Mouse (Mus musculus) CD4-positive, CD25-positive, alpha-beta regulatory T cell, adult 2 months (primary cell): Measurements from ENCODE around the gene Gchfr.

Source experiments
- DNase-seq: peaks from one replicate; pipeline ENCODE4 v3.0.0-alpha.2; 2012; ENCODE audit warnings: low read depth, low spot score

The Gchfr gene

DNA sequence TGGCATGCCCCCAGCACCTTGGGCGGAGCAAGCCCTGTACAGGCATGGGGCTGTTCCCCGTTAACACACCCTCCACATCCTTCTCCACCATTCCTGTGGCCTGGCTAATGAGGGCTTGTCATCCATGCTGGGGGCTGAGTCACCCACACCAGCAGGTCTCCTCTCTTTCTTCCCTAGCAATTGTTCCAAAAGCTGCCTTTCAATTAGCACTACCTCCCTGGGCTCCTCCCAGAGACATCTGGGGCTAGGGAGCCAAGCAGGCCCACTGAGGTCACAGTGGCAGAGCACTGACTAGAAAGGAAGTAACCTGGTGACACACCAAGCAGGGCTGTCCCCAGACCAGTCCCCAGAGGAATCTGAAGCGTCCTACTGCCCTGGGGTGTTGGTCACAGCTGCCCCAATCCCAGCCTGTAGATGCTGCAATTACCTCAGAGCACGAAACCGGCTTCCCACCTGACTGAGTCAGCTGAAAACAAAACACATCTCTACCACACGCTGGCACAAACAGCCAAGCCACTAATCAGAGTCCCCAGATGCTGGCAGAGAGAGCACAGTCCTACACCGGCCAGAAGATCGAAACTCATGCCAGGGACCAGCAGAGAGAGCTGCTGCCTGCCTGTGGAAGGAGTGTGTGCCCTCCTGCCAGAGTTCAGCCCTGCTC lies 6.5 kb downstream of the Gchfr start, which contains the start of gene Gm14137:
Gene Gm14137, plus strand, starts transcription at position 519 of the 661 bp plus-strand sequence.
- no peak for DNase-seq

DNA sequence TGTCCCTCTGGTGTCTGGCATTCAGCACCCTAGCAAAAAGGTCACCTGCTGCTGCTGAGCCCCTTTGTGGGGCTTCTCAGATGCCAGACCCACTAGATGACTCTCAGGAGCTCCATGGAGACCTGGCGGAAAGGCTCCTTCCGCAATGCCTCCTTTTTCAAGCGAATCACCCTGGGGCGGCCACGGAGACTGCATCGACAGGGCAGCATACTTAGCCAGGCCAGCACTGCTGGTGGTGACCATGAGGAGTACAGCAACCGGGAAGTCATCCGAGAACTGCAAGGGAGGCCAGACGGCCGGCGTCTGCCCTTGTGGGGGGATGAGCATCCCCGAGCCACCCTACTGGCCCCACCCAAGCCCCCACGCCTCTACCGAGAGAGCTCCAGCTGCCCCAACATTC lies 7.3 kb downstream of the Gchfr start:
- DNase-seq, result no peak

DNA sequence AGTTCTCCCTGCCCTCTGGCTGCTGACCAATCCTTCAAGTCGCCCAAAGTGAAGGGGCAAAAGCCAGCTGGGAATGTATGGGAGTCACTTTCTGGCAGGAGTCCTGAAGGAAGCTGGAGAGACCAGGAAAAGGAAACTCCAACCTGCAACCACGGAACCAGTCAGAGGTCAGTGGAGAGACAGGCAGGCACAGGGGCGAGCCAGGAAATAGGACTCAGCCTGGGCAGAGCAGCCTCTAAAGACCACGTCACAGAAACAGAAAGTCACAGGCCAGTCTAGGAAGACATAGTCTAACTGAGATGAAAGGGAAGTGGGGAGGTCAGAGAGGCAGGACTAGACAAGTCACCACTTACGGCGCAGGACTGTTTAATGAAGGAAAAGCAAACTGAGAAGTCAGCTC lies 8.0 kb downstream of the Gchfr start:
- no peak for DNase-seq

DNA sequence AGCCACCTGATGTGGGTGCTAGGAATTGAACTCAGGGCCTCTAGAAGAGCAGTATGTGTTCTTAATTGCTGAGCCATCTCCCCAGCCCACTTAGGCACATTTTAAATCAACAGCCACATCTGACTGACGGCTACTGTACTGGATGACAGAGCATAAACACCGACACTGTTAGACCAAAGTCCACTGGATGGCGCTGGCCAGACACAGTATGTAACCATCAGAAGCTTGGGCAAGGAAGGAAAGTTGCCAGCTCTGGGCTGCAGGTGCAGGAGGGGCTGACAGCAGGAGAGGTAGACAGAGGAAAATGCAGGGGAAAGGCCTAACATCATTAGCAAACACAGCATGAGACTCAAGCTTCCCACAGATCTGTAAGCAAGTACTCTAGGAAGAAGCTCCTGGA lies 9.2 kb downstream of the Gchfr start:
- DNase-seq, result no peak

DNA sequence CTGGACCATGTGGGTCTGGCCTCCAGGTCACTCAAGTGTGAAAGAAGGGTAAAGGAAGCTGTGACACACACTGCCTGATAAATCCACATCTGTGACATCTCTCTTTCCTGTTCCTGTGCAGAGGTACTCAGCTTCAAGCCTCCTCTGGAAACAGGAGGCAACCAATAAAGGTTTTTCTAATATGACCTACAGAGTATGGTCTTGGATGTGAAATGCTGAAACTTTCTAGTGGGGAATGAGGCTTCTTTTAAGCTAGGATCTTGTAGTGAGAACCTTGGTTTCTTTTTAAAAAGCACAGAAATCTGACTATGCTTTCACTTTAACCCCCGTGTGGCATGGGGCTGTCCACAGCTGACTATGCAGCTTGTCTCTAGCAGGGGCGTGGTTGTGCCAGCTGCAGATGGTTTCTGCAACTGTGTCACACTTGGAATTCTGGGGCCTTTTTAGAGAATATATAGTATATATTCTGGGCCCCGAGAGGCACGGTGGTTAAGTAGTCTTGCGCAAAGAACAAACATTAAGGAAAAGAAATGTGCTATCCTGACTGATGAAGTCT lies 9.9 kb downstream of the Gchfr start:
- no peak for DNase-seq

DNA sequence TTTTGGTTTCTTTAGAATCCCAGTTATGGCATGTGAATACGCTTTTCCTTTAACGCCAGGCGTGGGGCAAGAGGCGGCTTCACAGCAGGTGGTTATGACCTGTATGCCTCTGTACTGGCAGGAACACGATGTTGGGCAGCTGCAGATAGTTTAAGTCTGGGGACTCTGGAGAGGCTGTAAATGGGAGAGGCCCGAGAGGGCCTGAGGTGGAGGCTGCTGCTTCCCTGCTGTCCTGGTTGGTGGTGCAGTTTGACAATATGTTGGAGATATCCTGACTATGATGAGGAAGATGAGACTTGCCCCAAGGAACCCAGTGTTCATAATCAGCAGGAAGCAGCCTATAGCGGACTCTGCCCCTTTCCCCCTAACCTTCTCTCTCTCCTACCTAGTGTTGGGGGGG lies 15.3 kb downstream of the Gchfr start:
- DNase-seq, result no peak

DNA sequence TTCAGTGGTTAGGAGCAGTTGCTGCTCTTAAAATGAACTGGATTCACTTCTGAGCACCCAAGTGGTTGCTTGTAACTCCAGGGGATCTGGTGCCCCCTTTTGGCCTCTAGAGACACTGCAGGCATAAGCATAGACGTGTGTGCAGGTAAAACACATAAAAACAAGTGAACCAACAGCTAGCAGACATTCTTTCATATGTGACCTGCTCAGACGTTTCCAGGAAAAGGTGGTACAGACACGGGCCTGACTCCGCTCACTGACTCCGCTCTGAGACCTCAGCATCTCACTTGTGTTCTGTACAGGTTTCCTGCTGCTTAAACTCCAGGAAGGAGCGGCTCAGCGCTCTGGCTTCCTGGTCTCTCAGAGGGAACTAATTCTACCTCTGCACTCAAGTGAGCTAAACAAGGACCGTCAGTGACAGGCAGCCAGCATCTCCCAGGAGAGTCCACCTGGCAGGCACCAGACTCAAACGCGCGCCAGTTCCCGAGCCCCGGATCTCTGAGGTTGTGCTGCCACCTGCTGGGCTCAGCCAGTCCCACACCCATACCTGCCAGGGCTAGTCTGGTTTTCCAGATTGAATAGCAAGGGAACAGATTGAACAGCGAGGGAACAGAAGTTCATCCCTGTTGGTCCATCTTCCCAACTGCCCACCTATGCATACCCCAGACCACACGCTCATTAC lies 21.6 kb downstream of the Gchfr start:
- DNase-seq, result peak; percentile 90

DNA sequence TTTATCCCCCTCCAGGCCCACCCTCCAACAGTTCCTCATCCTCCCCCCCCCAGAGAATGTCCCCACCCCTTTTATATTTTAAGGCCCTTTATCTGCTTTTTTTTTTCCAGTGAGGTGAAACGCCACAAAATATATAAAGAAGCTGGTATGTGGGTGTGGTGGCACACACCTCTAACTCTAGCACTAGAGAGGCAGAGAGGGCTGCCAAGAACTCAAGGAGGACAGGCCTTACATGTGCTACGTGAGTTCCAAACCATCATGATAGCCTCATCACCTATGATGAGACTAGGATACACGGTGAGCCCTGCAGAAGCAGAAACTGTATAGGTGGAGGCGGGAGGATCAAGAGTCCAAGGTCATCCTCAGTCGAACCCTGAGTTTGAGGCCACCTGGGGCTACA lies 23.4 kb downstream of the Gchfr start:
- no peak for DNase-seq

DNA sequence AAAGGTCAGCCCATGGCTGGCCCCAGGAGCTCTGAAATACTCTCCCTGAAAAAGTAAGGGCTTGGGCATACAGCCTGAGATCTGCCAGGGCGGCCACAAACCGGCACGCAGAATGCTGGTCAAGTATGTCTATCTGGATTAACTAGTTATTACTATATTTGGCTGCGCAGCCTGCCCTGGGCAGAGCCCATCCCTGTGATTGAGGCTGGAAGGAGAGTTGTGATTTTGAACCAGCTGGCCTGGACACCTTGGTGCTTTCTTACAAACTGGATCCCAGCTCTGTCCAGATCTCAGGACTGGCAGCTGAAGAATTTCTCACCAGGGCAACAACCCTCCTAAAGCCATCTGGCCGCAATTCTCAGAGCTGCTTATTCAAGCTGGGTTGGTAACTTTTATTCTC lies 26.6 kb downstream of the Gchfr start:
- no peak for DNase-seq

DNA sequence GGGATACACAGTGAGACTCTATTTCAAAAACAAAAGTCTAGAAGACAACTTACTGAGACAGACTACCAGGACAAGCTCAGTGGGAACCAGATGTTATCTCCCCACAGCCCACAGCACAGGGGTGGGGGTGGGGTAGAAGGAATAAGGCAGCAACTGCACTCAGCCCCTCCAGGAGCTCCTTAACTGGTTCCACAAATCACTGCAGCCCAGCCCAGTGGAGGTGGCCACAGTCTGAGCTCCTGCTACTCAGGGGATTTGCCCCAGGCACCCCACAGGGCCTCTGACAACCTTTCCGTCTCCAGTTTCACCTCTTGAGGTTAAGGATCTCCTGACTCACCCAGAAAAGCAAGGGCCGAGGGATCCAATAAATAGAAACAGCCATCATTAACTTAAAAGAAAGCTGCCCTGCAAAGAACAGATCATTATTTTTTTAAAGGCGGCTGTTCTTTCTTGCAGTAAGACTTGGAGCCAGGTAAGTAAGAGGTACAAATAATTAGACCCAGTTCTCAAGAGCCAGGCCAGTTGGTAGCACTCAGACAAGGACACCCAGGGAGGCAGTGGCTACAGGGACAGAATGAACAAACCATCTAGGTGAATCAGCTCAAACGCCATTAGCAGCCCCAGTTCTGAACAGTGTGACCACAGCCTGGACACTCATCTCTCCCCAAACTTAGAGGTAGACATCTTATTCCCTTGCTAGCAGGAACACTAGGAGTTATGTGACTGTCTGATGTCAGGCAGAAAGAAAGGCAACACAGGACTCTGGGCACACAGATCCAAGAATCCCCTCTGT lies 28.9 kb downstream of the Gchfr start:
- no peak for DNase-seq

DNA sequence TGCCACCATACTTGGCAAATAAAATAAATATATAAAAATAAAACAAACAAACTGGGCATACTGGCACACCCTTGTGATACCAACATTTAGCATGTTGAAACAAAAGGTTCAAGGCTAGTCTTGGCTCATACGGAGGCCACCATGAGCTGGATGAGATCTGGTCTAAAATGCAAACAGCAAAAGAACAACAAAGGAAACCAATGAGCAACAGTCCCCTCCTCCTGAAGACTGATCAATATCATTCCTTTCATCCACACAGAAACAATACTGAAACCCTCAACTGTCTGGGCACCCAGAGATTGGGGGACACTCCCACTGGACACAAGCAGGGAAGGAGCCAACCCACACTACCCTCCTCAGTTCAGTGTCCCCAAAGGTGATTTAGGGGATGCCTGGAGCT lies 29.9 kb downstream of the Gchfr start:
- DNase-seq, result no peak

DNA sequence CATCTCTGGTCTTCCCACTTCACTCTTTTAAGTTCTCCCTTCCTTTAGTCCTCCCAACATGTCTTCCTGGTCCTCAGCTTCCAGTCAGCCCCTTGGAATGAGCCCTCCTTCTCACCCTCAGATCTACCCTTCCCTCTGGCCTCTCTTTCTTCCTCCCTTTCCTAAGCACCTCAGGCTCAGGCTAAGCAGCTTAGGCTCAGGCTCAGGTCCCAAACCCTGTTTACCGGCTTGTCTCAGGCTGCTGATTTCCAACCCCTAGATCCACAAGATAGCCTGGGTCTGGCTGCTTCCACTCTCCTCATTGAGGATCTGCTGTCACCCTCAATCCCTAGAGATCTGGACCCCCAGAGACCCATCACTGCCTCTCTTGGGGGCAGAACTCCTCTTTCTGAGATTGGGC lies 30.5 kb downstream of the Gchfr start:
- no peak for DNase-seq

DNA sequence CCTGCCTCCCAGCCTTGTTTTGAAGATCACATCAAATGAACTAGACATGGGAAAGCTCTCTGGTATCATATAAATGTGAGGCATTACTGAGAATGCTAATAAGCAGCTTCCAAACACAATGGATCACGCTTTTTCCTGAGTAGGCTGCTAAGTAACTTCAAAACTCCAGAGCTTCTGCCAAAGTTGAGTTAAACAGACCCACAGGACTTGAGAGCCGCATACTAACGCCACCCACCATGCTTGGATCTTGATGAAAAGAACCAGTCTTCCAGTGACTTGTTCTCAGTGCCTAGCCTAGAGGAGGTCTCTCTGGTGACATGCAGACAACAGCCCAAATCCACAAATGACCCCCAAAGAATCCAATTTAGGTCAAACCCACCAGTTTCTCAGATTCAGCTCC lies 31.4 kb downstream of the Gchfr start:
- DNase-seq, result no peak

DNA sequence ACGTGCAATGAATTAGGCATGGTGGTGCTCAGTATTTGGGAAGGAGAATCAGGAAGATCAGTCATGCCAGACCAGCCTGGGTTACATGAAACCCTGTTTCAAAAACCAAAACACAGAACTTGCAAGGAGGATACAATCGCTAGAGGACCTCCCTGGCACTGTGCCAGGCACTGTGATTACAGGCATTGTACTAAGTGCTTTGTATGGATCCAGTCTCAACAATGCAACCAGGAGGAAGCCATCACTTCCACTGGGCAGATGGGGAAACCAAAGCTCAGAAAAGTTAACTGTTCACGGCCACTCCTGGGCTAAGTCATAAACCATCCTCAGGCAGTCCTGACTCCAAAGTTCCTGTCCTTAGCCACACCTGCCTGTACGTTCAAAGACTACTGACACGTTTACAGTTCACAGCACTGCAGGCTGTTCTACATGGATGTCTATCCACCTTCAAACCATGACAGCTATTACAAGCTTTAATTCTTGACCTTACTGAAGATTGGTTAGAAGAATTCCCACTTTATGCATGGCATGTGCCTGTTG lies 35.4 kb downstream of the Gchfr start:
- no peak for DNase-seq

DNA sequence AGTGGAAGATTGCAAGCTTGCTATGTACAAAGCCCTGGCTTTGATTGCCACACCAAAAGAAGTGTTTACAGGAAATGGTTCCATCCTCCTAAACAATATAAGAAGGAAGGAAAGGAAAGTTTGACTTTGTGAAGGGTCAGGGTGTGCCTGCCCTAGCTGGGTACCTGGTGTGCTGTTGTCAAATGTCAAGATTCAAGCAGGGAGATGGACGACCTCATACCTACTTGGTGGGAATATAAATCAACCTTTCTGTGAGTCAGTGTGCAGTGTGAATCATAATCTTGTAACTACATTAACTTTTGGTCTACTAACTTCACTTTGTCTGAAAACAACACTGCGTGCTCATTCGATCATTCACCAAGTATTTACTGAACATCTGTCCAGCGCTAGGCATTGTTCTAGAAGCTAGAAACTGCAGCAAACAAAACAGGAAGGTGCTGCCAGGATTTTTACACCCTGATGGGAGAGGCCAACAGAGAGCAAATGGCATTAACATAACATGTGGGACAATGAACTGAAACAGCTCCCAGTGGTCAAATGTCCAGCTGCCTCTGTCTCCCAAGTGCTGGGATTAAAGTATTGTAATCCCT lies 36.4 kb downstream of the Gchfr start:
- no peak for DNase-seq

DNA sequence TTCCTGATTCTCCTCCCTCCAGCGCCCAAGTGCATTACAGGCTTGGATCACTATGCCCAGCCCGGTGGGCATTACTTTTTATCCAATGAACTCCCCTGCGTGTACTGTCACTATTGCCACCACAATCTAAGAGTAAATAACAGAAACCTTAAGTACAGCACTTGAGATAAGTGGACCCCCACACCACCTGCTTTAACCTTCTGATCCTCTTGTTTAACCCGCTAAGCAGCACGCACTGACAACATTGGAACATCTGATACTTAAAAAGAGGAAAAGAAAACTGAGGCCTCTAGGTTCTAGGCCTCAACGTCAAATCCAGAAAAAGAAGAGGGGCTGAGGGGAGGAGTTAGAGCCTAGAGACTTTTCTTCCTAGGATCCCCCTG lies 40.4 kb downstream of the Gchfr start:
- DNase-seq, result no peak

DNA sequence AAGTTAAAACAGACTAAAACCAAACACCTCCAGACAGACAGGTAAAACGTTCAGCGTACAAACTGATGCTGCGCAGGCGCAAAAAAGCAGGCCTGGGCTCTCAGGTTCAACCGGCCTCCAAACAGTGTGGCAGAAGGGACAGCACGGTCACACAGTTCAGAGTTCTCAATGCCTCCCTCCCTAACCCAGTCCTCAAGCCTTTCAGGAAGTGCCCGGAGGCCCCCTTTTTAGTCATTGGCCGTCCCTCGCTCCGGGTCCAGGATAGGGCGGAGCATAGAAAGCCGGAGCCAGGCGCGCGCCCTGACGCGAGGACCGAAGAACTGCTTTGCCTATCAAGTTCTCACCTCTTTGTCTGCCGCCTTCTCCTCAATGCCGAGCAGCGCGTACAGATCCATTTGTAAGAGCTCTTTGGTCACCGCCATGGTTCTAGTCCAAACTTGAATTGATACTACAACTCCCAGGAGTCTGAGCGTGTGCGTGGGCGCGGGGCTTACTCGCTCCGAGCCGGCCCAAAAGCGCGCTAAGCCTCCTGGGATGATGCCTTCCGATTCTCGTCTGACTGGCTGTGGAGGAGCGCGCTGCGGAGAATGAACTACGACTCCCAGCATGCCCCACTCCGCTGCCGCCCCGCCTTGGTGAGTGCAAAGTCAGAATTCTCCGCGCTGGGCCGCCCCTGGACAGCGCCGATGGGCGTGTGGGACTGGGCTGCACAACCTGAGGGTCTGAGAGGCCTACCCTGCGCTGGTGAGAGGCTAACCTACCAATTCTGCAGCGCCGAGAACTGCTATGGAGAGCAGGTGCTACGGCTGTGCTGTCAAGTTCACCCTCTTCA lies 41.0 kb downstream of the Gchfr start, which contains the start of the genes Zfyve19 and Dnajc17:
Gene Zfyve19, plus strand, starts transcription at position 274 of the 832 bp plus-strand sequence.
Gene Dnajc17, minus strand, starts transcription at position 452 of the 832 bp plus-strand sequence.
- peak; percentile 97 for DNase-seq

DNA sequence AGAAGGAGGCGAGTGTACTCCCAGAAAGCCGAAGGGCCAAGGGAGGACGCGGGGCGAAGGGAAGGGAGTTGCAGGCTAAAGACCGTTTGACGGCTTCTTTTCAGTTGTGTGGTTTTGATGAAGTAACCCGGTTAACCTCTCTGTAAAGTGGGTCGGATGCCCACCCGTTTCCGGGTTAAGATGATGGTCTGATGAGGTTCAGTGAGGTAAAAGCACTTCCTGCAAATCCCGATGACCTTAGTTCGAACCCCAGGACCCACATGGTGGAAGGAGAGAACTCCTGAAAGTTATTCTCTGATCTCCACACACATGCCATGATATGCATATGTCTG lies 41.6 kb downstream of the Gchfr start:
- DNase-seq, result no peak
